Mouse (Mus musculus) stomach, postnatal 0 days (tissue): ENCODE measurements around the gene Erbin.

ENCODE experiments used
- CTCF ChIP-seq: IDR thresholded peaks from 2 replicates; pipeline ENCODE4 v1.5.1; 2016; ENCODE audit warnings: antibody characterized with exemption, low read depth, mild to moderate bottlenecking, moderate library complexity
- EP300 ChIP-seq: optimal IDR thresholded peaks from 2 replicates; pipeline ENCODE3; 2016; ENCODE audit warnings: antibody characterized with exemption

DNA sequence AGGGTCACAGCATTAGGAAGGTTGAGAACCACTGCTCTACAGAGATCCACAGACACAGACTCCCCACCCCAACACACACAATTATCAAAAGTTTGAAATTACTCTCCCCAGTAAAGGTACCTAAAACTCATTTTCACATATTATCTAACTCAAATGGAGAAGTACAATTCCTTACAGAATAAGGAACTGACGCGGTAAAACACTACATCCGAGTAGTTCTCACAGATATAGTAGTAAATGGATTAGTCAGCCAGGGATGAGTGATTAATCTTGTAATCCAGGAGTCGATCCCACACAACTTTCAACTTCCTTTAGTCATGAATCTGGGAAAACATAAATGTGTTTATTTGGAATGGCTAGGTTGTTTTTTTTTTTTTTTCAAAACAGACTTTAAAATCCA lies 22.7 kb downstream of the Erbin start:
- TF ChIP-seq CTCF (no peak), EP300 (no peak)
